Mouse (Mus musculus) cerebellum, postnatal 25 days (tissue): ENCODE results near the gene Mthfr.
A peak's percentile ranks its signal among the peaks of the same experiment; 100 is the strongest.

ENCODE experiments used
- DNase-seq, 2 experiments: peaks; one replicate each; pipeline ENCODE4 v3.0.0; 2021; ENCODE audit warnings: mixed read lengths in 2 of 2

Gene Mthfr

DNA sequence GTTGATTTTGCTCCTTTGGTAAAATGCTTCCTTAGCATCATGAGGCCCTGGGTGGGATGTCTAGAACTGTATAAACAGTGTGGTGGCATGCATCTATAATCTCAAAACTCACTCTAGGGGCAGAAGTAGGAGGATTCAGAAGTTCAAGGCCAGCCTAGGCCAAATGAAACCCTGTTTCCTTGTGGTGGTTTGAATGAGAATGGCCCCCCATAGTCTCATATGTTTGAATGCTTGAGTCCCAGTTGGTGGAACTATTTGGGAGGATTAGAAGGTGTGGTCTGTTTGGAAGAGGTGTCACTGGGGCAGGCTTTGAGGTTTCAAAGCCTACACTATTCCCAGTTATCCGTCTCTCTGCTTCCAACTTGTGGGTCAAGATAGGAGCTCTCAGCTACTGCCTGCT, 52.3 kb downstream of the Mthfr start:
- no peak for DNase-seq

DNA sequence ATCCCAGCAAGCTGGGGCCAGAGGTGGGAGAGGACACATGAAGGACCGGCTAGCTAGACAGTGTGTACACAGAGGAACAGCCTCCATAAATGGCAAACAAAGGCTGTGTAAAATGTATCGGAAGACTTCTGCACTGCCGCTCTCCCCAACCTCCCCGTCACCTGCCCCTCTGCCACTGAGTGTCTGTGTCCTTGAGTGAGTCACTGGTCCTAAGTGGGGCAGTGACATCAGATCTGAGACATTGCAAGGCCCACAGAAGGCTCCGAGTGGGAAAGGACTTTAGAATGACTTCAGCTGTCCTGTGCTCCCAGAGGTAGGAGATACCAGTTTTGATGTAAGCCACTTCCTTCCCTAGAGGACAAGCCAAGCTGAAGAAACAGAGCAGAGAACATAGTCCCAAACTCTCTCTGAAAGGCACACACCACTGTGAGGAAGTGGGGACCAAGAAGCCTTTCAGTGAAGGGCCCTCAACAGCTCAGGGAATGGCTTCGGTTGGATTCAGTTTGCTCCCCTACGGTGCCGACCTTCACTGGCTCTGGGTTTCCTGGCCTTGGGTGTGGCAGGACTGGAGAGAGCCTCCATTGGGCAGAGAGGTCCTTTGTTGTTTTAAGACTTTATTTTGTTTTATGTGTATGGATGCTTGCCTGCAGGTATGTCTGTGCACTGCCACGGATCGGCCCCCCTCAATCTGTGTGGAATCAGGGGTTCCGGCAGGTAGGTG, 53.8 kb downstream of the Mthfr start:
- DNase-seq = no peak

DNA sequence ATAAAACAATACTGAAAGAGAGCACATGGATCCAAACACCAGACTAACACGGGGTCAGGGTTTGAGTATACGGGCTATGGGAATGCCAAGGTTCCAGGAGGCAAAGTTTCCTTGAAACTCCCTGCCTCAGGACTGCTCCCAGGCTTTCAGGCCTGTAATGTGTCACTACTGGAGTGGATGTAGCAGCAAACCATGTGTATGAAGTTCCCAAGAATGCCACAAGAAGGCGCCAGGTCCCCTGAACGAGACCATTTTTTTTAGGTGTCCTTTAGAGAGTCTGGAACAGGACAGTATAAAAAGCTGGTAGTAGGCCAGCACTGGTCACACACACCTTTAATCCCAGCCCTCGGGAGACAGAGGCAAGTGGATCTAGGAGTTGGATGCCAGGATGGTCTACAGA, 55.3 kb downstream of the Mthfr start:
- DNase-seq = no peak

DNA sequence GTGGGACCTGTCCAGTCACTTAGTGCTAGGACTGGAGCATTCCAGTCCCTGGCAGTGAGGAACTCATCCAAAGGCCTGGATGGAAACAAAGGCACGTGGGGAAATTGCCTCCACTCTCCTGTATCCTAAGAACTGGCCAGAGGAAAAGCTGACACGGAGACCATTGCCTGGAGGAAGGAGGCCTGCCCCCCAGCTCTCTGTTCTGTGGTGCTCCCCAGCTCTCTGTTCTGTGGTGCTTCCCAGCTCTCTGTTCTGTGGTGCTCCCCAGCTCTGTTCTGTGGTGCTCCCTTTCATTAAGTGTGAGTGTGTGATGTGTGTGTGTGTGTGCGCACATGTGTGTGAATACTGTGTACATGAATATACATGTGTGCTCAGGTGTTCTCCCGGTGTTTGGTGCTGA, 56.2 kb downstream of the Mthfr start:
- no peak for DNase-seq

DNA sequence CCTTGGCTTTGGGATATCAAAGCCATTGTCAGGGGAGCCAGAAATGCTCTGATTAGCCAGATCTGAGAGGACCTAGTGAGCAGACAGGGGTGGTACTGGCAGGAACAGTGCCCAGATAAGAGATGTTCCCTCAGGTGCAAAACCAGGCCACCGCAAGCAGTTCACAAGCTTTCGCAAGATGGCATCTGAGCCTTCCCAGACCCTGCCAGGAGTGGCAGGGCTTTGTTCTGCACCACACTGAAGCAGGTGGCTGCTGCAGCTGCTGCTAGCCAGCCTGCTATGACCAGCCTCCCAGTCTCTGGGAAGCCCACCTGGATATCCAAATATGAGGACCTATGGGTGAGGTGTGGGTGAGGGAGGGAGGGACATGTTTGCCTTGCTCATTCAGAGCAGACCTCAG, 59.1 kb downstream of the Mthfr start:
- peak in 1 of 2 experiments; percentile 3 for DNase-seq

DNA sequence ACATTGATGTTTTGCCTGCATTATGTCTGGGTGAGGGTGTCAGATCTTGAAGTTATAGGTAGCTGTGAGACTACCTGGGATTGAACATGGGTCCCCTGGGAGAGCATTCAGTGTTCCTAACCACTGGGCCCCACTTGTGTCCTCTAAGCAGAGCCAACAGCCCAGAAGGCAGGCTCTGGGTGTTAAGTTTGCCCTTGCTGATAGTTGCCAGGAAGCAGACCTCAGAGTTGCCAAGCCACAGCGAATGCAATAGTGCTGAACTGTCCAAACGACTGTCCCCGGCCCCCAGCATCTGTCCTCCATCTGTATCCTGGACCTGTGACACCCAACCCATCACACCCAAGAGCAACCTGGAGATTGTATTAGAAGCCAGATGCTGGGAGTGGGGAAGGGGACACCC, 59.8 kb downstream of the Mthfr start:
- peak in 1 of 2 experiments; percentile 3 for DNase-seq

DNA sequence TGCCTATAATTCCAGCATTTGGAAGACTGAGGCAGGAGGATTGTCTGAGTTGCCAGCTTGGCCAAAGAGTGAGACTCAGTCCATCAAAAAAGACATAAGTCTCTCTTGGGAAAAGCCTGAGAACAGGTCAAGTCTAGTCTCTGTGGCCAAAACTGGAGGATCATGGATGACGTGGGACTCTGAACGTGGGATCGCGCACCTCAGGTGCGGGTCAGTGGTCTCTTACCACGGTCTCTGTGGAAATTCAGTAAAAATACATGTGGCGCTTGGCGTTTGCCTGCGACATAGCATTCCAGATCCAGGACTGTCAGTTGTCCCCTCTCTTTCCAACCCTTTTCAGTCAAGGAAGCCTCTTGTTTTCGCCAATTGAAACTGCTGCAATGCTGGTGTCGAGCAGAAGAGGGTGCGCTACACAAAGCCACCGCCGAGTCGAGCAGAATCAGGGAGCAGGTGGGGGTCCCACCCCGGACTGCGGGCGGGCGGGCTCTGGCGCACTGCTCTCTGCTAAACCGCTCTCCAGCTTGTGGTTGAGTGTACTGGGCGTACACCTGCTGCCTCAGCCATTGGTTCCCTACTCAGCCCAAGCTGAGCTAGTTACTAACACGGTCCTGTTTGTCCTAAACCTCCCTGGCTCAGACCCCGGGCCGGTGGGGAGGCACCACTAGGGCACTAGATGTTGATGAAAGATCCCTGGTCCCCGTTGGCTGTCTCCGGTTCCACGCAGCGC, 63.1 kb downstream of the Mthfr start:
- DNase-seq = peak; percentile 79 to 81

DNA sequence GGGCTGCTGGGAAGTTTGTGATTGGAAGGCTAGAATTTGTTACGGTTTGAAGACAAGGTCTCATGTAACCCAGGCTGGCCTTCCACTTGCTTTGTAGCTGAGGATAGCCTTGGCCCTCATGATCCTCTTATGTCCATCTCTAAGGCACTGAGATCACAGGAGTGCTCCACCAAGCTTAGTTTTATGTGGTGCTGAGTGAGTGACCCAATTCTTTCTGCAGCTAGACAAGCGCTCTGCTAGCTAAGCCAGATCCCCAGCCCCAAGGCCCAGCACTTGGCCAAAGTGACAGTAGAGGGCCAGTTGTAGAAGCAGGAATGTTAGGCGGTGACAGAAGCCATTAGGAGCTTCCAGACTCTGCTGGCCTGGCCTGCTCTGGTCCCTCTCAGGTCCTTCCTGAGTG, 65.3 kb downstream of the Mthfr start:
- DNase-seq = no peak

DNA sequence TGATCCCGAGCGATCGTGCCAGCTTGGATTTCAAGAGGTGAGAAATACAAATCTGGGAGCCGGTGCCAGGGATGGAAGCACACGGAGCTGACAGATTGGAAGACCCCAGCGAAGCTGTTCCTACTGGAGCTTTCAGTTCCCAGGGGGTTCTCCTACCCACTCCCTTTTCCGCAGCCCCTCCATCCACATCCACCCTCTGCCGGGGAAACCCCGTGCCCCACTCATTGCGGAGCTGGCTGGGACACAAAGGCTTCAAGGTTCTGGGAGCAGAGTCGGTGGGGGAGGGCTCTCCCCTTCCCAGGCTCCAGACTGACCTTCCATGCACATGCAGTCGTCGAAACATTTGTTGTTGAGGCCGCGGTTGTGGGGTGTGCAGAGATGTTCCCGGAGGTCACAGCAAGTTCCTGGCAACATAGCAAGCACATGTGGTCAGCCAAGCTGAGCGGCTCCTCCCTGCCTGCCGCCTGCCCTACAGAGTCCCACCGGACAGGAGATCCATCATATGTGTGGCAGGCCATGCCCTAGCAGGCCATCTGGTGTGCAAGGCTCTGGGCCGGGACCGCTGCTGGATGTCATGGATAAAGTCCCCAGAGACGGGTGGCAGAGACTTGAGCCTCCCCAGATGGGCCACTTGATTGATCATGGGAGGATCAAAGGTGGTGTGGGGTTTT, 68.9 kb downstream of the Mthfr start:
- peak; percentile 48 to 49 for DNase-seq

DNA sequence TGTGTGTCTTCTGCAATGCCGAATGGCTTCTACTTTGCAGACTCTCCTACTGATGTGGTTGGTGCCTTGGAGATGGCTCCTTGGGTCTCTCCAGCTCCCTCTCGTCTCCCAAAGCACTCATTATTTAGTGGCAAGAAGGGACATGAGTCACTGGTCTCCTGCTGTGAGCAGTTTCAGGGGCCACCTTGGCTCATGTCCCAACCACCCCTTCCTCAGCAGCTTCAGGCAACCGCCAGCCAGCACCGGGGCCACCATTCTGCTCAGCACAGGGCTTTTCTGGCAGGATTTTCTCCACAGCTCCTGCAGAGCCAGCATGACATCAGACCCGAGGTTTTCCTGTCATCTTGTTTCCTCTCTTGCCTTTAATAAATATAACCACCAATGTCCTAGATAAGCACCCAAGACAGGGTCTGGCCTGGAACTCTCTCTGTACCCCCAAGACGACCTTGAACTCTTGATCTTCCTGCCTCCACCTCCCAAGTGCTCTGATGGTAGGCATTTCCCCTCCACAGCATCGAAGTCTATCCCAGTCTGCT, 69.8 kb downstream of the Mthfr start:
- peak in 1 of 2 experiments; percentile 23 for DNase-seq
